Mouse (Mus musculus) liver, embryonic 13.5 days (tissue): ENCODE data around the gene Mtln. TPM values are rescaled to one million over a fixed set of nuclear protein-coding genes. Genes with fewer than 3 reads are reported as not detected.

Experiments
- ATAC-seq: fragments of 200-750 bp; cut with Nextera tagmentation; 2 replicates; pipeline ENCODE4 v1.8.0; 2017; ENCODE audit warnings: low read depth, mild to moderate bottlenecking, moderate number of reproducible peaks, moderate library complexity
- DNase-seq: peaks from one replicate; pipeline ENCODE4 v3.0.0; 2022
- H3K27ac ChIP-seq: fragments of 300-500 bp; sonication (generic); 2 replicates; pipeline ENCODE4 v1.5.1; 2015; ENCODE audit warnings: moderate library complexity, mild to moderate bottlenecking, inconsistent platforms
- H3K27me3 ChIP-seq: fragments of 300-500 bp; sonication (generic); 2 replicates; pipeline ENCODE4 v1.6.1; 2015; ENCODE audit warnings: mild to moderate bottlenecking, inconsistent platforms
- H3K36me3 ChIP-seq: fragments of 300-500 bp; sonication (generic); 2 replicates; pipeline ENCODE4 v1.6.1; 2015; ENCODE audit warnings: mild to moderate bottlenecking, inconsistent platforms
- H3K4me1 ChIP-seq: fragments of 300-500 bp; sonication (generic); replicated peaks from 2 replicates; pipeline ENCODE4 v1.6.1; 2015; ENCODE audit warnings: inconsistent platforms
- H3K4me2 ChIP-seq: fragments of 300-500 bp; sonication (generic); 2 replicates; pipeline ENCODE4 v1.6.1; 2015; ENCODE audit warnings: inconsistent platforms, mild to moderate bottlenecking, moderate library complexity
- H3K4me3 ChIP-seq: fragments of 300-500 bp; sonication (generic); replicated peaks from 2 replicates; pipeline ENCODE4 v1.5.1; 2015; ENCODE audit warnings: mild to moderate bottlenecking, inconsistent platforms
- H3K9ac ChIP-seq: fragments of 300-500 bp; sonication (generic); 2 replicates; pipeline ENCODE4 v1.6.1; 2015; ENCODE audit warnings: mild to moderate bottlenecking, inconsistent platforms
- H3K9me3 ChIP-seq: fragments of 300-500 bp; sonication (generic); replicated peaks from 2 replicates; pipeline ENCODE4 v1.6.1; 2016; ENCODE audit warnings: inconsistent platforms
- WGBS: fragments of 180-500 bp; shearing (Covaris S2); methylation state at CpG from one replicate; pipeline ENCODE4 v1.1.7; 2015; ENCODE audit not compliant: insufficient replicate concordance; 5-methylcytosine and 5-hydroxymethylcytosine counted together
- polyA plus RNA-seq: library from polyadenylated mRNA; unstranded; fragments of >200 nt; fragmentation: Nextera tagmentation; extraction: Ambion mirVana; gene quantifications from 2 replicates; pipeline ENCODE4 v1.2.1, GENCODE M21; 2015

Gene Mtln
- polyA plus RNA-seq, result 27.1 and 27.3 TPM in 2 replicates

DNA sequence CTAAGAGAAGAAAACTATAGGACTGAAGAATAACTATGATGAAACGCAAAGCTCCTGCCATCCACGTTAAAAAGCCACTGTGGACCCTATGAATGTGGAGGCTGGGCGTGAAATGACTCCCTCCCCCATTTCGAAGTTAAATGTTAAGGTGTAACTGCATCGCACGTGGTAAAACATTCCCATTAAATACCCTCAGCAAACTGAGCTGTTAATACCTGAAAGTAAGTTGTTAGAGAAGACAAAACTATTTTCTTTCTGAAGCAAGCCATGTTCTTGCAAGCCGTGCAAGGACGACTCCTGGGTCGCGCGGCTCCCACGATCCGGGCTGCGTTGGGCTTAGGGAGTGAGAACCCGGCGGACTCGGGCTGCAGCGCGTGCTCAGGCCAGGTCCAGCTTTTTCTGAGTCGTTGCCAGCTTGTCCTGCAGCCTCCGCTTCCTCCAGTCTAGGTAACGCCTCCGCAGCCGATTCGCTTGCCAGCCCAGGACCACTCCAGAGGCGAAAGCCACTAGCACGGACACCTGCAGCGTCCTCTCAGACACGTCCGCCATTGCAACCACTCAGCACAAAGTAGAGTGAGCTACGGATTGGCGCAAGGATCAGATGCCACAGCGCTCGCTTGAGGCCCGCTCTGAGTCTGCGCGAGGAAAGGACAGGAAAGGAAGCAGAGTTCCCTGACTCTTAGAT is at the start of gene Mtln:
TSS of gene Mtln (minus strand) at position 570 of the 685 bp plus-strand sequence.
- ATAC-seq, result peak; percentile 92
- Histone ChIP-seq H3K36me3 (no peaks in the 10 kb centered on the region), H3K27me3 (no peaks in the 10 kb centered on the region), H3K9ac (peak within 1 kb of the TSS; percentile 80), H3K4me3 (peak within 1 kb of the TSS; percentile 75), H3K4me2 (peak within 1 kb of the TSS; percentile 75), H3K9me3 (no peaks in the 10 kb centered on the region), H3K4me1 (peaks cover 36% of the 10 kb centered on the region), H3K27ac (peak within 1 kb of the TSS; percentile 60)
- 2% methylated on average over 37 of the region's 37 CpGs for WGBS
- peak; percentile 81 for DNase-seq

DNA sequence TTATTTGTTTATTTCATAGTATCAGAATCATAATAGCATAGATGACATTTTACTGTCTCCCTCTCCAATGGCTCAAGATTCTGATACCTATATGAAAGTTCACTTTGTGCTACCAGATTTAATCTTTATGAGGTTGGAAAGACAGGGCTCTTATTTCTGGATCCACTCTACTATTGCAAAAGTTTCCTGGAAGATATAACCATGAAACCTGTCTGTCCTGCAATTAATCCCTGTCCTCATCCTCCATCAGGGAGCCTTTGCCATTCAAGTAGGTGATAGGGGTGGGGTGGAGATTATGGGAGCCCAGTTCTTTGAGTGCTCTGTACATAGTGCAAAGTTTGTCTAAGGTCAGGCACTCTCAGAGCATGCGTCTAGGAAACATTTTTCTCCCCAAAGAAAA is 49.1 kb upstream of the Mtln start:
- no peaks in the 10 kb centered on the region for H3K4me1 ChIP-seq
- no peak overlapping the region for H3K9ac ChIP-seq
- peaks cover 57% of the 10 kb centered on the region for H3K27me3 ChIP-seq
- no peak overlapping the region for H3K4me2 ChIP-seq
- H3K27ac ChIP-seq, result no peak overlapping the region
- no peak overlapping the region for H3K4me3 ChIP-seq
- H3K36me3 ChIP-seq, result no peaks in the 10 kb centered on the region
- no peak for DNase-seq
- no peaks in the 10 kb centered on the region for H3K9me3 ChIP-seq
- 57% methylated on average over 1 of the region's 1 CpGs for WGBS
- no peak for ATAC-seq

DNA sequence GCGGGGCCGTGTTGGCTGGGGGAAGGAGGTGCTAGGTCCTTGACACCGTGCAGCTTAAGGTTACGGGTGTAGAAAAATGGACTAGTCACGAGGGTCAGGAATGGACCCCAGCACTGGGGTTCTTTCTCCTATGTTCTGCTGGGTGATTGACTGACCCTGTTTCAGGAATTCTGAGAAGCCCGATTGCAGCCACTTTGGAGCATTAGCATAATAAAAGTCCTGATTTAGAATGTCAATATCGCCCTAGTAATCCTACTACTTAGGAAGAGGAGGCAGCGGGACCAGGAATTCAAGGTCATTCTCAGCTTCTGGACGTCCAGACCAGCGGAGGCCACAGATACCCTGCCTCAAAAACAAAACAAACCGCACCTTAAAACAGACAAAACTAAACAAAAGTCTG is 47.1 kb upstream of the Mtln start:
- Histone ChIP-seq H3K4me2 (no peak overlapping the region), H3K4me1 (no peaks in the 10 kb centered on the region), H3K4me3 (no peak overlapping the region), H3K27me3 (peaks cover 65% of the 10 kb centered on the region), H3K9me3 (no peaks in the 10 kb centered on the region), H3K9ac (no peak overlapping the region), H3K27ac (no peak overlapping the region), H3K36me3 (no peaks in the 10 kb centered on the region)
- DNase-seq (no peak), ATAC-seq (no peak)
- 18% methylated on average over 11 of the region's 11 CpGs for WGBS

DNA sequence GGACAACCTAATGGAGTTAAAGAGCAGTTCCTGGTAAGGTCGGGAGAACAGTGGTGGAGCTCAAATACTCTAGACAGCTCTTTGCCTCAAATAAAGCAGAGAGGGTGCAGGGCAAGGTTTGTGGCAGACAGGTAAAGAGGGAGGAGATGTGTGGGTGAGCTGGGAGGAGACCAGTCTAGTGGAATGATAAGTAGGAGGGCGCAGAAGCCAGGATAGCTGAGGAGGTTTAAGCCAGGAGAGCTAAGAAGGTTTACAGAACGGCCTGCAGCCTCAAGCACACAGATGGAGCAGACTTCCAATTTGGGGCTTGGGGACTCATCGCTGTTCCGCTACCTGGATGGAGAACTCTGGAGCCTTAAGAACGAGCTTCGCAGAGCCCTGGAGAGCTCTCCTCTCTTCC is 46.3 kb upstream of the Mtln start, which contains the start of gene Acoxl:
TSS of gene Acoxl (plus strand) at position 301 of the 400 bp plus-strand sequence.
- Histone ChIP-seq H3K4me3 (no peak within 1 kb of the TSS), H3K9ac (no peak within 1 kb of the TSS), H3K4me2 (no peak within 1 kb of the TSS), H3K36me3 (no peaks in the 10 kb centered on the region), H3K4me1 (no peaks in the 10 kb centered on the region), H3K27ac (no peak within 1 kb of the TSS), H3K9me3 (no peaks in the 10 kb centered on the region), H3K27me3 (peaks cover 69% of the 10 kb centered on the region)
- 55% methylated on average over 7 of the region's 7 CpGs for WGBS
- DNase-seq, result no peak
- no peak for ATAC-seq

DNA sequence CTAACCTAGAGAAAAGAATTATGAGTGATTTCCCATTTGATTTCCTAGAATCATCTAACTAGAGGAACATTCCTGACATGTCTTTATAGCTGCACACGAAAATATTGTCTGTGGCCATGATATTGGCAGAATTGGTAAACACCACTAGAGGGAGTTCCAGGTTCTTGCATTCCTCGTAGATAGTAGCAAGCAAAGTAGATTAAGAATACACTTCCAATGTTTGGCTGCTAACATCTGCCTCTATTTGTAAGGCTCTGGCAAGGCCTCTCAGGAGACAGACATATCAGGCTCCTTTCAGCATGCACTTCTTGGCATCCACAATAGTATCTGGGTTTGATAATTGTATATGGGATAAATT is 40.5 kb upstream of the Mtln start:
- Histone ChIP-seq H3K9me3 (no peaks in the 10 kb centered on the region), H3K9ac (no peak overlapping the region), H3K4me1 (peaks cover 14% of the 10 kb centered on the region), H3K27ac (no peak overlapping the region), H3K4me2 (no peak overlapping the region), H3K27me3 (peaks cover 24% of the 10 kb centered on the region), H3K36me3 (peaks cover 2% of the 10 kb centered on the region; the same call in 1 of the 2 replicates), H3K4me3 (no peak overlapping the region)
- DNase-seq (peak; percentile 6), ATAC-seq (no peak)
- 7% methylated on average over 2 of the region's 2 CpGs for WGBS

DNA sequence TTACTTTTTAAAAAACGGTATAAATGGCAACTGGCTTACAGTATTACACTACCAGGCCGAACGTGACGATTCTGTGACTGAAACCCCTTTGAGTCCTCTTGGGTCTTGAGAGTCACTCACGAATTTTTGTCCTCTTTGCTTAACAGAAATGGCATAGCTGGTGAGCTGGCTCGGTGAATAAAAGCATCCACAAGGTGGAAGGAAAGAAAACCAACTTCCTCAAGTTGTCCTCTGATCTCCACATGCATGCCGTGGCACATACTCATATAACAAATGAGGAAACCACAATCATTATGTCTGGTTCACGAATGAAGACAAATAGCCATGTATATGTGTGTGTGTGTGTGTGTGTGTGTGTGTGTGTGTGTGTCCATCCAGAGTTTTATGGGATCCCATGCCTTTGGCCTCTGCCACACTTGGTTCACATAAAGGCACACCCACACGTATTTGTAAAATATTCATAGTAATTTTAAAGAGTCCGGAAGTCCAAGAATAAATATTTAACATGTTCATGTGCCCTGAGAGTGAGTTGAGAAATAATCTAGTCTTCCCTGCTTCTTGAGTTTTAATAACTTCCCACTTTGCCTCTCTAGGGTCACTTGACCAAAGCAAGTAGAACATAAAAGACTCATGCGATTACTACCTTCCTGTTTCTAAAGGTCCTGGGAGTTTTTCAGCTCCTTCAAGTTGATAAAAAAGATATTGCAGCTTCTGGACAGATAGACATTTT is 40.0 kb upstream of the Mtln start:
- Histone ChIP-seq H3K27me3 (peaks cover 19% of the 10 kb centered on the region), H3K9ac (peak overlapping the region; percentile 63), H3K27ac (no peak overlapping the region), H3K4me1 (peaks cover 14% of the 10 kb centered on the region), H3K4me2 (peak overlapping the region; percentile 82), H3K36me3 (peaks cover 4% of the 10 kb centered on the region), H3K9me3 (no peaks in the 10 kb centered on the region), H3K4me3 (peak overlapping the region; percentile 84)
- ATAC-seq, result peak; percentile 4; the same call in 1 of the 2 replicates
- WGBS, result 30% methylated on average over 11 of the region's 11 CpGs
- no peak for DNase-seq

DNA sequence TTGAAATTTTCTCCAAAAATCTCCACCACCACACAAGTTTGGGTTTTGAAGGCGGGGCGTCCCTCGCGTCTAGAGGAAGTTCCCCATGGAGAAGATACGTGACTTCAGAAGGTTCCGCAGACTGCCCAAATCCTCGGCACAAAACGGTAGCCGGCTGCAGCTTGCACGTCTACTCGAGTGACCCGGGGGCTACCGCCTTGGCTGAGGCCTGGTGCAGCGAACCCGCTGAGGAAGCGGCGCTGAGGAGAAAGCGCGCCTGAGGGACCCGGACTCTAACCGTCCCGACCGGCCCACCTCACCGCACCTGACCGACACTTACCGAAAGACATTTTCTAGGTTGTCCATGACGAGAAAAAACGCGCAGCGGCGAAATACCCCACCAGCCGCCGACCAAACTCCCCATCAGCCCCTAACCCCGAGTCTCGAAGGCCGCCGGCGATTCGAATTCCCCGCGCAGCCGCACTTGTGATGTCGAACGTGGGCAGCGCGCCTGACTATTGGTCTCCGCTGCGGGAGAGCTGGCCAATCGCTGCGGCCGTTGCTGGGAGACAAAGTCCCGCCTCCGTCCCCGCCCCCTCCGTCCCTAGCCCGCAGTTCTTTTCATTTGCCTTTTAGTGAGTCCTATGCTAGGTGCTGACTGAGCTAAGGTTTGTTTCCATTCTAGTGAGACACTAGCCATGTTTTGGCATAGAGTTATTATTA is 39.3 kb upstream of the Mtln start, which contains the start of gene Bub1:
TSS of gene Bub1 (minus strand) at position 465 of the 702 bp plus-strand sequence.
- under 1% methylated on average over 56 of the region's 56 CpGs for WGBS
- peak; percentile 85 for DNase-seq
- H3K9ac ChIP-seq, result peak within 1 kb of the TSS; percentile 86
- peak within 1 kb of the TSS; percentile 82 for H3K4me2 ChIP-seq
- H3K27ac ChIP-seq, result peak within 1 kb of the TSS; percentile 56; the same call in 1 of the 2 replicates
- peaks cover 13% of the 10 kb centered on the region; the same call in 1 of the 2 replicates for H3K27me3 ChIP-seq
- ATAC-seq, result peak; percentile 98
- peaks cover 14% of the 10 kb centered on the region for H3K4me1 ChIP-seq
- H3K9me3 ChIP-seq, result no peaks in the 10 kb centered on the region
- peaks cover 9% of the 10 kb centered on the region for H3K36me3 ChIP-seq
- peak within 1 kb of the TSS; percentile 84 for H3K4me3 ChIP-seq

DNA sequence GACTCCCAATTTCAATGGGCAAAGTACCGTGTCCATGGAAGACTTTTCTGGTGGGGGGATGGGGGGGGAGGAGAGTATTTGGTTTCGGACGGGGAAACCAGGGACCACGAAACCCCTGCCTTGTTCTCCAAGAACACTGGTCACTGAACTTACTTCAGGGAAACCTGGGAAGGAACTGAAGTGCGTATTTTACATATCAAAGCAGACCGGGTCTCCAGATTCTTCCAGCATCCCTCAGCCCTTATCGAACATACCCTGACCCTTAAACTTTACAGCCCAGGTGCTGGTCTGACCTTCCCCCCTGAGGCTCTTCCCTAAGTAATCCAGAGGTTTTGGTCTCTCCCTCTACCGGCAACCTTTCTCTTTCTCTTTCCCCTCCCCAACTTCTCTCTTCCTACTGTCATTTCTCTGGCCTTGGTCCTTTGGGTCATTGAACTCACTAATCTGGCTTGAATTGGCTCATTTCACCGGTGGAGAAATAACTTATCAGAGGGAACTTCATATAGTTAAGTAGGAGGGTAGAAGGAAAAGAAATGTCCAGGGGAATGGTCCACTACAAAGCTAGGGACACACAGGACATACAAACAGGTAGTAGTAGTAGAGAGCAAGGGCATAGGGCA is 2.5 kb downstream of the Mtln start:
- WGBS, result 27% methylated on average over 9 of the region's 9 CpGs
- ATAC-seq (no peak), DNase-seq (no peak)
- Histone ChIP-seq H3K27ac (peak overlapping the region; percentile 70; the same call in 1 of the 2 replicates), H3K4me3 (peak overlapping the region; percentile 78), H3K27me3 (no peaks in the 10 kb centered on the region), H3K36me3 (no peaks in the 10 kb centered on the region), H3K4me2 (peak overlapping the region; percentile 75), H3K9me3 (no peaks in the 10 kb centered on the region), H3K9ac (peak overlapping the region; percentile 77), H3K4me1 (peaks cover 36% of the 10 kb centered on the region)

DNA sequence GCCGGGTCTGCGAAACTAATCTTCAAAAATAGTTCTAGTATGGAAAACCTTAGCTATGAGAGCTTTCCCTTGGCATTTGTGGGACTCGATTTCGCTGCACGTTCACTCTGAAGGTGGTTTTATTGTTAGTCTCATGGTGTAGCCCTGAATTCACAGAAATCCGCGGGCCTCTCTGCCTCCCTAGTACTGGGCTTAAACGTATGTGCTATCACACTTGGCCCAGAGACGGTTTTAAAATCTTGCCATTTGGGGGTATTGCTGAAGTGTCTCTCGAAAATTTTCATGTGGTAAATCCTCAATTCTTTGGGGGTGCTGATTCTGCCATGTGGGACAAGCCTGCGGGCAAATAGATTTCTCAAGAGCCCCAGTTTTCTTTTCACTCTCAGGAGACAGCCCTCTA is 3.1 kb downstream of the Mtln start:
- WGBS, result 3% methylated on average over 11 of the region's 11 CpGs
- no peaks in the 10 kb centered on the region for H3K27me3 ChIP-seq

DNA sequence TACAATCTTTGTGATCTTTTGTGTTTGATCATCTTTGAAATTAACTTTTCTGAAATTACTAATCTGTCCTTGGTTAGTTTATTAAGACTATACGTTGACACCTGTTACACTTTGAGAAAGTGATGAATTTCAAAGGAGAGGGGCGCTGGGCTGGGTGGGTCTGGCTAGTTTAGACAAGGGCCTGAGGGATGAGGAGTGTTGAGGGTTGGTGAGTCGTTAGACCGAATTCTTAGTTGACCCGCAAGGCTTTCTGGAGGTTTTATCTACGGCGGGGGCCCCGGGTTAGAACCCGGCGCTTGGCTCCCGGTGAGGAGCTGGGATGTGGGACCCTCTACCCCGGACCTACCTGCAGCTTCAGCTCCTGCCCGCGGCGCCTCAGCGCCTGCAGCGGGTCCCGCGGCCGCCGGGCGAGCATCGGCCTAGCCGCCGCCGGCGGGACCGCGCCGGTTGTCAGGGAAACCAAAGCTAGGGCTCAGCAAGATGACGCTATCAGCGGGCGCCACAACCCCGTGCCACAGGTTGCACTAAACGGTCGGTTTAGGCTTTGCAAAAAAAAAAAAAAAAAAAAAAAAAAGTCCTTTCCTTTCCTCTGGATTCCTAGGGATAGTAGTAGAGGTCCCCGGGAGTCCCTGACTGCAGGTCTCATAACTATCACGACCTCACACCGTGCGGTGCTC is 3.7 kb downstream of the Mtln start, which contains the start of gene Nphp1:
TSS of gene Nphp1 (minus strand) at position 458 of the 677 bp plus-strand sequence.
- DNase-seq (peak; percentile 78), ATAC-seq (peak; percentile 84)
- peak within 1 kb of the TSS; percentile 70 for H3K27ac ChIP-seq
- peaks cover 41% of the 10 kb centered on the region for H3K4me1 ChIP-seq
- H3K9me3 ChIP-seq, result no peaks in the 10 kb centered on the region
- H3K36me3 ChIP-seq, result no peaks in the 10 kb centered on the region
- H3K9ac ChIP-seq, result peak within 1 kb of the TSS; percentile 77
- under 1% methylated on average over 40 of the region's 40 CpGs for WGBS
- H3K4me3 ChIP-seq, result peak within 1 kb of the TSS; percentile 78
- no peaks in the 10 kb centered on the region for H3K27me3 ChIP-seq
- H3K4me2 ChIP-seq, result peak within 1 kb of the TSS; percentile 75

More for the DNA sequence above, 3.1 kb downstream of the Mtln start:
- peak overlapping the region; percentile 70 for H3K27ac ChIP-seq
- peak overlapping the region; percentile 78 for H3K4me3 ChIP-seq
- peaks cover 36% of the 10 kb centered on the region for H3K4me1 ChIP-seq
- H3K9ac ChIP-seq, result peak overlapping the region; percentile 77
- H3K4me2 ChIP-seq, result peak overlapping the region; percentile 75
- no peaks in the 10 kb centered on the region for H3K9me3 ChIP-seq
- DNase-seq (peak; percentile 13), ATAC-seq (peak; percentile 51)
- H3K36me3 ChIP-seq, result no peaks in the 10 kb centered on the region
